Mouse (Mus musculus): Measurements from ENCODE around the gene Litaf. TPM values are rescaled to one million over a fixed set of nuclear protein-coding genes. Genes with fewer than 3 reads are reported as not detected.

Litaf gene
- polyA plus RNA-seq, 1 experiment from 2014 or later: 99.1 TPM

DNA sequence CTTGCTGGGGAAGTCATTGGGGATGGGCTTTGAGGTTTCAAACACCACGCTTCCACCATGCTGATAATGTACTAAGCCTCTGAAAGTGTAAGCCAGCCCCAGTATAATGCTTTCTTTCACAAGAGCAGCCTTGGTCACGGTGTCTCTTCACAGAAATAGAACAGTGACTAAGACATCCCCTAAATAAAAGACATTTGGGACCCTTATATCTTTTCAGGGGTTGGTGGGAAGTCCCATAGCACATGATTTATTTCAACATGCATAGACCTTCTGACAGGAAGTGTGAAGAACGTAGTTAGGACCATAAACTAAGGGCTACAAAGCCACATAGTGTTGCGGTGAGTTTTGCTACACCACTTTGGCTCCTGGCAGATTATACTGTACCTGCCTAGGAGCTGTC lies 69.4 kb downstream of the Litaf start:
- 82% methylated on average over 4 of the region's 4 CpGs for WGBS

DNA sequence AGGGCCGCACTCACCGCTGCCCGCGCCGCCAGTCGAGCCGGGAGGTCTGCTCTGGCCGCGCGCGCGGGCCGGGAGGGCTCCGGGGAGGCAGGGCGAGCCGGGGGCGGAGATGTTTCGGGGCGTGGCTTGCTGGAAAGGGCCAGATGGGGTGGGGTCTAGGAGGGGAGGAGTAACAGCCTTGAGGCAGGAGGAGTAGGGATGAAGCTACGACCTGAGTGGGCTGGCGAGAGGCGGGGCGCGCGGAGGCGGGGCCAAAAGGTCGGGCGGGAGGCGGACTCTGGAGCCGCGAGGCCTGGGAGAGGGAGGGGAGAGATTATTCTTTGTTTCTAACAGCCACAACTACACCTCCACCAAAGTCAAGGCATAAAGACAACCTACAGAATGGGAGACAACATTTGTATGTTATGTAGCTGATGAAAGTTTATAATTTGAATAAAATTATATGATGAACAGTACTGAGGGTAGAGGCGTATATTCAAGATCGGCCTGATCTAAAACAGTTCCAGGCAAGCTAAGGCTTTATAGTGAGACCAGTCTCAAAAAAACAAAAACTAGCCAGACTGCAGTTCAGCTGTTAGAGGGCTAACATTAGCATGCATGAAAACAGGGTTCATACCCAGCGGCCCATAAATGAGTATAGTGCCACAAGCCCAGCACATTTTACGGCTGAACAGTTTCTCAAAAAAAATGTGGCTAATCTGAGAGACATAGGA lies 72.8 kb downstream of the Litaf start:
- peak overlapping the region; percentile 92 for H3K27ac ChIP-seq
- peak overlapping the region; percentile 73 for H3K4me2 ChIP-seq (replicated peaks)
- WGBS: 7% methylated on average over 35 of the region's 35 CpGs
- peak; percentile 97 for ATAC-seq
- H3K4me3 ChIP-seq (replicated peaks): peak overlapping the region; percentile 87
- H3K4me1 ChIP-seq (replicated peaks): peaks cover 18% of the 10 kb centered on the region
- H3K9ac ChIP-seq: peak overlapping the region; percentile 91
- H3K27me3 ChIP-seq (replicated peaks): no peaks in the 10 kb centered on the region
- H3K36me3 ChIP-seq: no peaks in the 10 kb centered on the region
- no peaks in the 10 kb centered on the region for H3K9me3 ChIP-seq

More for the DNA sequence above, 69.4 kb downstream of the Litaf start:
- no peak overlapping the region for H3K4me3 ChIP-seq (replicated peaks)
- H3K27me3 ChIP-seq (replicated peaks): no peaks in the 10 kb centered on the region
- no peak overlapping the region for H3K9ac ChIP-seq
- H3K9me3 ChIP-seq: no peaks in the 10 kb centered on the region
- H3K27ac ChIP-seq: no peak overlapping the region
- H3K36me3 ChIP-seq: no peaks in the 10 kb centered on the region
- peaks cover 5% of the 10 kb centered on the region; the same call in 1 of the 2 replicates for H3K4me1 ChIP-seq (replicated peaks)
- no peak overlapping the region for H3K4me2 ChIP-seq (replicated peaks)
- ATAC-seq: no peak

DNA sequence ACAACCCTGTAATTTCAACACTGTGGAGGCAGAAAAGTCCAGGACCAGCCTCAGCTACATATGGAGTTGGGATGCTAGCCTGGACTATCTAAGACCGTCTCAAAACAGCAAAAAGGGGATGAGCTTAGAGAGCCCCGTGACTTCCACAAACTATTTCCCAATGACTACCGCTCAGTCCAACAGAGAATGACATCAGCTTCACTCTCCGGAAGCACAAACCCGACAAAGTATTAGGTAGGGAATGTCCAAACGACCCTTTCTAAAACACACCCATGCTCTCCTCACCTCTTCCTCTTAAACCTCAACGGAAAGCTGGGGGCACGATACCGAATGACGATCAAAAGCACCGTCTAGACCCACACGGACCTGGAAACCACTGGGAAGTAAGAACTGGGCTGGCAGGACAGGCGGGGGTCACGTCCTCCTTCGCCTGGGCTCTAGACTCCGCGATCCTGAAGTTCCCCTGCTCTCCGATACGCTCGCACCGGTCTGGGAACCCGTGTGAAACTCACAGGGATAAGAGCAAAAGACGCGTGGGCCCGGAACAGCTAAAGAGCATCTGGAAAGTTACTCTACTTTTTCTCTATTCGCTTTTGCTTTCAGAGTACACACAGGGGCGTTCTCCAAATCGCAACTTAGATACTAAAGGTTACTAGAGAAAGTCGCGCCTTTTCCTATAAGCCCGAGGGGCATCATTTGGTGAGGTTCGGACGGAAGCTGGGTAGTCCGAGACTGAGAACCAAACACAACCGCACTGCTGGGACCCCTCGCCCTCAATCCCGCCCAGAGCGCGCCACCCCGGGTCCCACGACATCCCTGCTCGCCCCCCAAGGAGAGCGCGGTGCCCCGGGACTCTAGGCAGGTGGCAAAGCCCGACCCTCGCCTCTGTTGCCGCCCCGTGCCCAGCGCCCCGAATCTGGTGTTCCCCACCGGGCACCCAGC lies 73.6 kb downstream of the Litaf start:
- peak overlapping the region; percentile 73 for H3K4me2 ChIP-seq (replicated peaks)
- WGBS: under 1% methylated on average over 52 of the region's 52 CpGs

DNA sequence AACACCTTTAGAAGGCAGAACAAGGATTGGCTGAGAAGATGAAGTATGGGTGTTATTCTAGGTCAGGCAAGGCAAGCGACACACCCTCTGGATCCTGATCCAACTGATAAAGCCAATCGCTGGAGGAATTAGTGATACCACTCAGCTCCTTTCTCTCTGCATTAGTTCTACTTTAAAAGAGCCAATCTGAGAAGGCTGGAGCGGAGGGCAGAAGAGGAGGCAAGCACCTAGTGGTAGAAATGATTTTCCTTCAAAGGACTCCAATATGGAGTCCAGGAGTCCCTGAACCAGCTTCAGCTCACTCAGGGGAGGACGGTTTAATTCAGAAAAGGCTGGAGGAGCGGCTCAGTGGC lies 74.2 kb downstream of the Litaf start:
- WGBS: 44% methylated on average over 5 of the region's 5 CpGs
- peak overlapping the region; percentile 92 for H3K27ac ChIP-seq
- H3K4me2 ChIP-seq (replicated peaks): peak overlapping the region; percentile 73
- ATAC-seq: peak; percentile 2; the same call in 1 of the 2 replicates
- H3K9me3 ChIP-seq: no peaks in the 10 kb centered on the region
- H3K27me3 ChIP-seq (replicated peaks): no peaks in the 10 kb centered on the region
- H3K4me3 ChIP-seq (replicated peaks): peak overlapping the region; percentile 87
- H3K36me3 ChIP-seq: no peaks in the 10 kb centered on the region
- peak overlapping the region; percentile 91 for H3K9ac ChIP-seq
- peaks cover 19% of the 10 kb centered on the region for H3K4me1 ChIP-seq (replicated peaks)

More for the DNA sequence above, 73.6 kb downstream of the Litaf start:
- H3K27me3 ChIP-seq (replicated peaks): no peaks in the 10 kb centered on the region
- no peaks in the 10 kb centered on the region for H3K9me3 ChIP-seq
- no peaks in the 10 kb centered on the region for H3K36me3 ChIP-seq
- peaks cover 19% of the 10 kb centered on the region for H3K4me1 ChIP-seq (replicated peaks)
- peak; percentile 66 for ATAC-seq
- H3K27ac ChIP-seq: peak overlapping the region; percentile 92
- peak overlapping the region; percentile 91 for H3K9ac ChIP-seq
- peak overlapping the region; percentile 87 for H3K4me3 ChIP-seq (replicated peaks)

DNA sequence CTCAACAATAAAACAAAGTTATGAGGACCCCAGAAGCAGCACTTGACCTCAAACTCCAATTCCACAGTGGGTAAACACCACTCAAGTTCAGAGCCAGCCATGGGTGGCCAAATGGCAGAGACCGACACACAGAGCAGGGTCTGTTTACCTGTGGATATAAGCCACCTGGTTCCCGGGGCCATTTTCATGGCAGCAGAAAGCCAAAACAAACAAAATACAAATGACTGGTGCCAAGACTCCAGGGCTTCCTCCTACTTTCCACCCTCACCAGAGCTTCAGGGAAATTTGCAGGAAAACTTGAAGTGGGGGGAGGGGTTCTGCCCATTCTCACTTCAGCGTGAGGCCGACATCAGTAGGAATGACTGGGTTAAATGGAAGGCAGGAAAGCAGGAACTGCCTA lies 75.2 kb downstream of the Litaf start:
- 51% methylated on average over 4 of the region's 4 CpGs for WGBS
- ATAC-seq: no peak
- H3K9me3 ChIP-seq: no peaks in the 10 kb centered on the region
- no peaks in the 10 kb centered on the region for H3K27me3 ChIP-seq (replicated peaks)
- no peak overlapping the region for H3K9ac ChIP-seq
- H3K4me2 ChIP-seq (replicated peaks): no peak overlapping the region
- no peak overlapping the region for H3K4me3 ChIP-seq (replicated peaks)
- no peak overlapping the region for H3K27ac ChIP-seq
- no peaks in the 10 kb centered on the region for H3K36me3 ChIP-seq
- peaks cover 19% of the 10 kb centered on the region for H3K4me1 ChIP-seq (replicated peaks)

DNA sequence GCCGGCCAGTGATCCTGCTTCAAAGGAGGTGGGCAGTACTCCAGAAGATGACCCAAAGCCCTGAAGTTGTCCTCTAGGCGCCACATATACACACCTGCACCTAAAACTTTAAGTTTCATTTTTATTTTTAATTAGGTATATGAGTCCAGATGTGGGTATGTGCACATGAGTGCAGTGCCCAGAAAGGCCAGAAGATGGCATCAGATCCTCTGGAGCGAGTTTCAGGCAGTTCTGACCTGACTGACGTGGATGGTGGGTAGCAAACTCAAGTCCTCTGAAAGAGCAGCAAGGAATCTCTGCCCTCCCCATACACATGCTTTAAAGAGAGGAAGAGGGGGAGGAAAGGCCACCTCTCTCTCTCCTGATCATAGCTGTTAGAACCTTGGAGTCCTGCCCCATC lies 76.1 kb downstream of the Litaf start:
- H3K36me3 ChIP-seq: no peaks in the 10 kb centered on the region
- H3K4me1 ChIP-seq (replicated peaks): peaks cover 23% of the 10 kb centered on the region
- H3K9ac ChIP-seq: no peak overlapping the region
- no peak overlapping the region for H3K4me2 ChIP-seq (replicated peaks)
- no peak overlapping the region for H3K27ac ChIP-seq
- no peak overlapping the region for H3K4me3 ChIP-seq (replicated peaks)
- ATAC-seq: no peak
- 98% methylated on average over 4 of the region's 4 CpGs for WGBS
- no peaks in the 10 kb centered on the region for H3K9me3 ChIP-seq
- no peaks in the 10 kb centered on the region for H3K27me3 ChIP-seq (replicated peaks)

DNA sequence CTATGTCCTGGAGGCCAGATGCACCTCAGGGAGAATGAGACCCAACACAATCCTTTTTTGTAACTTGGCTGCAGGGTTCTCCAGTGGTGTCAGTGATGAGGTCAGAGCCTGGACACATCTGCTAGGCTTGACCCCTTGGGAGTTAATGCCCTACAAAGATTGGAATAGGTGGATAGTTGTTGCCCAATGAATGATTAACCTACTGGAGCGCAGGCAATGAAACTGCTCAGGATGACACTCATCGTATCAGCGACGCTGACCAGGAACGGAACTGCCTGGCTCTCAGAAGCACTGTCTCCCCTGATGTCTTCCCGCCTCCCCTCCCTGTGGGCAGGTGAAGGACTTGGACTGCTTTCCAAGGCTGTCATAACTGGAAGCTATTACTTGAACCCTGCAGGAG lies 76.6 kb downstream of the Litaf start:
- ATAC-seq: no peak
- WGBS: 75% methylated on average over 6 of the region's 6 CpGs
- no peak overlapping the region for H3K4me3 ChIP-seq (replicated peaks)
- peaks cover 29% of the 10 kb centered on the region for H3K4me1 ChIP-seq (replicated peaks)
- no peaks in the 10 kb centered on the region for H3K9me3 ChIP-seq
- no peak overlapping the region for H3K27ac ChIP-seq
- no peaks in the 10 kb centered on the region for H3K36me3 ChIP-seq
- H3K27me3 ChIP-seq (replicated peaks): no peaks in the 10 kb centered on the region
- no peak overlapping the region for H3K4me2 ChIP-seq (replicated peaks)
- no peak overlapping the region for H3K9ac ChIP-seq

DNA sequence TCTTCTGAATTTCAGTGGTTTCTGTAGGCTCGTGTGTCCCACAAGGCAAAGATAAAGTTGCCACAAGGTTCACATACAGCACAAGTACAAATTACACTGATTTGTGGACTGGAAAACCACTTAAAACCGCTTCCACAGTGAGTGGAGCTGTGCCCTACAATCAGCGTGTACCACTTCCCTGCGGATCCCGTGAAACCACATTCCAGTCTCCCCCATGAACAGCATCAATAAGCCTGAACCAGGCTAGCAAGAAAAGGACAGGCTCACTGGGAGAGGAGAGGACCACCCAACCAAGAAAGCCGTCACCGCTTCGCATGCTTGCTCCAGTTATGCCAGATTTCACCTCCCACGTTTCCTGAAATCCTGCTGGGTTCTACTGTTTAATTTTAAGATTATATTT lies 77.7 kb downstream of the Litaf start:
- H3K27ac ChIP-seq: no peak overlapping the region
- no peaks in the 10 kb centered on the region for H3K36me3 ChIP-seq
- H3K9me3 ChIP-seq: no peaks in the 10 kb centered on the region
- H3K9ac ChIP-seq: no peak overlapping the region
- 84% methylated on average over 9 of the region's 9 CpGs for WGBS
- no peak overlapping the region for H3K4me3 ChIP-seq (replicated peaks)
- peaks cover 32% of the 10 kb centered on the region for H3K4me1 ChIP-seq (replicated peaks)
- no peaks in the 10 kb centered on the region for H3K27me3 ChIP-seq (replicated peaks)
- ATAC-seq: no peak
- no peak overlapping the region for H3K4me2 ChIP-seq (replicated peaks)

DNA sequence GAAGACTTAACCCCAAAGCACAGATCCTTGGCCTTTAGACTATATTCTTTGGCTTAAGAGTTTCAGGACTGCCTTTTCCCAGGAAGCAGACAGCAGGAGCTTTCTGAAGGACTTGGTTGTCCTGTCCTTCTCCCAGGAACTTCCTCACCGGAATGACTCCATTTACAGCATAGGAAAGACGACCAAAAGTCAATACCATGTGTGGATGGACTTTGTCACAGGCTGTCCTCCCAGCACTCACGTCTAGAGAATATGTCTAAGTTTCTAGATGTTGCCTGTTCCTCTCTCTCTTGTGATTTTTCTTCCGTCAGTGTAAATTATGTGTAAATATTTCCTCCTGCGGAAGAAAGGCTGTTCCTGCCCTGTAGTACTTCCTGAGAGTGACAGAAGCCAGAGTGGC lies 81.4 kb downstream of the Litaf start:
- Histone ChIP-seq H3K4me1 (replicated peaks) (peaks cover 42% of the 10 kb centered on the region), H3K4me3 (replicated peaks) (no peak overlapping the region), H3K9ac (no peak overlapping the region), H3K36me3 (no peaks in the 10 kb centered on the region), H3K27me3 (replicated peaks) (no peaks in the 10 kb centered on the region), H3K9me3 (no peaks in the 10 kb centered on the region), H3K4me2 (replicated peaks) (0 out of 2 replicates have a peak overlapping the region, but pooled peaks have one; percentile 2), H3K27ac (peak overlapping the region; percentile 34; the same call in 1 of the 2 replicates)
- 30% methylated on average over 5 of the region's 5 CpGs for WGBS
- ATAC-seq: peak; percentile 60

DNA sequence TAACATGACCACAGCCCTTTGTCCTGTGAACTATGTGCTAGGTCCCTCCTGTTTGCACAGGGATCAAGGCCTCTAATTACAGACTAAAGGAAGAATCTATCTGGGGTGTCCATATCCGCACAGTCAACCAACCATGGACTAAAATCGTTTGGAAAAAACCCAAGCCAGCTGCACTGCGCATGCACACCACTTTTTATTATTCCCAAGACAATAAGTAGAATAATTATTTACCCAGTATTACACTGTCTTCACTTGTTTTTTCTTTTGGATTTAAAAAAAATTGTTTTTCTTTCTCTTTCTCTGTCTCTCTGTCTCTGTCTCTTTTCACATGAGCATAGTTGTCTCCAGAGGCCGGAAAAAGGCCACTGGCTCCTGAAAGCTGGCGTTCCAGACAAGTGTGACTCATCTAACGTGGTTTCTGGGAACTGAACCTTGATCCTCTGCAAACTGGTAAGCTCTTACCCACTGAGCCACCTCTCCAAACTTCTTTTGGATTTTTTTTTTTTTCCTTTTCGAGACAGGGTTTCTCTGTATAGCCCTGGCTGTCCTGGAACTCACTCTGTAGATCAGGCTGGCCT lies 84.4 kb downstream of the Litaf start:
- no peak overlapping the region for H3K4me3 ChIP-seq (replicated peaks)
- H3K36me3 ChIP-seq: no peaks in the 10 kb centered on the region
- 53% methylated on average over 7 of the region's 7 CpGs for WGBS
- H3K4me2 ChIP-seq (replicated peaks): no peak overlapping the region
- H3K9me3 ChIP-seq: no peaks in the 10 kb centered on the region
- H3K27me3 ChIP-seq (replicated peaks): no peaks in the 10 kb centered on the region
- H3K9ac ChIP-seq: no peak overlapping the region
- peaks cover 52% of the 10 kb centered on the region for H3K4me1 ChIP-seq (replicated peaks)
- H3K27ac ChIP-seq: peak overlapping the region; percentile 11; the same call in 1 of the 2 replicates
- ATAC-seq: peak; percentile 35

DNA sequence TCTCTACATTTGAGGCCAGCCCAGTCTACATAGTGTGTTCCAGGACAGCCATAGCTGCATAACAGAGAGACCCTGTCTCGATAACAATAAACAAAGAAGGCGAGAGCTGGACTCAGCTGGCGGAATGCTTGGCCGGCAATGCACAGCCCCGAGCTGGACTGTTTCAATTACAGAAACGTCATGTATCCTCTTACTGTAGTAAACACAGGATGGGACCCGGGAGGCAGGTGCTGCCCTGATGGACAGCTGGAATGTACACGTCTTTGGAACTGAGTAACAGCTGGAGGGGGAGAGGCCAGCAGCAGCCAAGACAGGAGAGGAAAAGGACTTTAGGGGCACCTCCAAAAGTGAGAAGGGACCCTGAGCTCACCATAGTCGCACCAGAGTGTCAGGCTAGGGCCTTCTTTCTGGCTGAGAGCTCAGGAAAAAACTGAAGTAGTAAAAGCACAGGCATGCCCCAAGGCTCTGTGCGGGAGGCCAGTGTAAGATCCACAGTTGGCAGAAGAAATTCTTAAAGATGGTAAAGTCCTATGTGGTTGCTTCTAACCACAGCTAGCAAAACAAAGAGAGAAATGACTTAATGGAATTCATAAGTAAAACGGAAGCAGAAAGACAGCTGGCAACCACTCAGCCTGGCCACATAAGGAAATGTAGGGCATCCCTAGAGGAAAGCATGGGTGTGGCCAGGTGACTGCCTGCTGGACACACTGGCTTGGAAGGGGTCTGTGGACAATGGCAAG lies 86.7 kb downstream of the Litaf start:
- WGBS: 44% methylated on average over 11 of the region's 11 CpGs
- peak; percentile 62 for ATAC-seq

More for the DNA sequence above, 86.7 kb downstream of the Litaf start:
- no peaks in the 10 kb centered on the region for H3K9me3 ChIP-seq
- no peak overlapping the region for H3K9ac ChIP-seq
- no peak overlapping the region for H3K4me3 ChIP-seq (replicated peaks)
- no peaks in the 10 kb centered on the region for H3K36me3 ChIP-seq
- H3K27me3 ChIP-seq (replicated peaks): no peaks in the 10 kb centered on the region
- H3K27ac ChIP-seq: peak overlapping the region; percentile 75
- peaks cover 41% of the 10 kb centered on the region for H3K4me1 ChIP-seq (replicated peaks)
- H3K4me2 ChIP-seq (replicated peaks): 0 out of 2 replicates have a peak overlapping the region, but pooled peaks have one; percentile 1

All from intestine, embryonic 15.5 days (tissue).